Mouse (Mus musculus) embryonic facial prominence, embryonic 11.5 days (tissue): ENCODE results near the gene Gm11146. TPM values are rescaled to one million over a fixed set of nuclear protein-coding genes. Genes with fewer than 3 reads are reported as not detected.

Experiments used
- ATAC-seq: fragments of 200-750 bp; cut with Nextera tagmentation; replicated peaks from 2 replicates; pipeline ENCODE4 v1.8.0; 2017; ENCODE audit warnings: low read depth; ENCODE audit not compliant: insufficient number of reproducible peaks, low FRiP score, low TSS enrichment
- DNase-seq: peaks from one replicate; pipeline ENCODE4 v3.0.0-alpha.2; 2015; ENCODE audit warnings: low spot score
- H3K27ac ChIP-seq: fragments of 300-500 bp; sonication (generic); replicated peaks from 2 replicates; pipeline ENCODE4 v1.5.1; 2014; ENCODE audit warnings: mild to moderate bottlenecking, low read depth, low read length, control low read depth
- H3K27me3 ChIP-seq: fragments of 300-500 bp; sonication (generic); 2 replicates; pipeline ENCODE4 v1.6.1; 2014; ENCODE audit warnings: mild to moderate bottlenecking, low read length, moderate library complexity, mixed read lengths; ENCODE audit not compliant: control insufficient read depth, insufficient read depth
- H3K36me3 ChIP-seq: fragments of 300-500 bp; sonication (generic); replicated peaks from 2 replicates; pipeline ENCODE4 v1.6.1; 2014; ENCODE audit warnings: low read depth, mild to moderate bottlenecking, low read length, moderate library complexity, mixed read lengths; ENCODE audit not compliant: control insufficient read depth, insufficient read depth
- H3K4me1 ChIP-seq: fragments of 300-500 bp; sonication (generic); 2 replicates; pipeline ENCODE4 v1.6.1; 2014; ENCODE audit warnings: low read length, mixed read lengths; ENCODE audit not compliant: control insufficient read depth, insufficient read depth
- H3K4me2 ChIP-seq: fragments of 300-500 bp; sonication (generic); 2 replicates; pipeline ENCODE4 v1.6.1; 2014; ENCODE audit warnings: low read depth, mild to moderate bottlenecking, control low read depth, low read length, moderate library complexity
- H3K4me3 ChIP-seq: fragments of 300-500 bp; sonication (generic); 2 replicates; pipeline ENCODE4 v1.5.1; 2014; ENCODE audit warnings: low read depth, low read length, control low read depth
- H3K9ac ChIP-seq: fragments of 300-500 bp; sonication (generic); replicated peaks from 2 replicates; pipeline ENCODE4 v1.6.1; 2014; ENCODE audit warnings: mild to moderate bottlenecking, control low read depth, low read length
- H3K9me3 ChIP-seq: fragments of 300-500 bp; sonication (generic); replicated peaks from 2 replicates; pipeline ENCODE4 v1.6.1; 2016; ENCODE audit warnings: mild to moderate bottlenecking, low read length, inconsistent platforms, mixed read lengths; ENCODE audit not compliant: control insufficient read depth
- WGBS: fragments of 180-500 bp; shearing (Covaris S2); extraction: QIAGEN DNeasy Blood & Tissue Kit; methylation state at CpG from one replicate; pipeline ENCODE4 v1.1.7; 2014; 5-methylcytosine and 5-hydroxymethylcytosine counted together
- microRNA counts: library from miRNA; unstranded; fragments of <30 nt; microRNA quantifications from one replicate; lab custom pipeline; 2016
- microRNA-seq: library from miRNA; unstranded; fragments of <30 nt; microRNA quantifications from one replicate; pipeline ENCODE4, GENCODE M21; 2016; ENCODE audit warnings: borderline number of aligned reads
- polyA plus RNA-seq: library from polyadenylated mRNA; unstranded; fragments of >200 nt; fragmentation: Nextera tagmentation; extraction: Ambion mirVana; gene quantifications from 2 replicates; pipeline ENCODE4 v1.2.1, GENCODE M21; 2014

The Gm11146 gene
- polyA plus RNA-seq, 1 experiment from 2014 or later, result not detected

DNA sequence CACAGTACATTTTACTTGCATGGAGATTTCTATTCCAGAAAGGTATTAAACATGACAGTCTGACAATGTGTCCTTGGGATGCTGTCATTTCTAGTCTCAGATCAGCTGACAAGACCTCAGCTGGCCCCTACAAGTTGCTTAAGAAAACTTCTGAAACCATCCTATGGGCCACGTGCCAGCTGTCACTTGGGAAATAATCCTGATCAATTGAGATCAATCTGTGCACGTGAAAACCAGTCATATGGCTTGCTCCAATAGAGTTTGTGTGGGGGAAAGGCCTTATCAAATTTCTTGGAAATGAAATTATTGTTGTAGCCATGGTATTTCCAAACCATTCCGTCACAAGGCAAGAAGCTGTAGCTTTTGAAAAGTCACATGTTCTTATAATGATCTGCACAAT, 50.8 kb downstream of the Gm11146 start:
- Histone ChIP-seq H3K27ac (no peak overlapping the region), H3K4me1 (no peaks in the 10 kb centered on the region), H3K27me3 (no peaks in the 10 kb centered on the region), H3K9me3 (no peaks in the 10 kb centered on the region), H3K9ac (no peak overlapping the region), H3K4me3 (no peak overlapping the region), H3K4me2 (no peak overlapping the region), H3K36me3 (no peaks in the 10 kb centered on the region)
- ATAC-seq (no peak), DNase-seq (no peak)
- 62% methylated on average over 3 of the region's 3 CpGs for WGBS

MicroRNAs encoded within 50 kb of the gene (microRNA counts, 519-probe panel; counts per million panel counts)
- microRNA mmu-miR-125b-5p (lab: Ali Mortazavi, UCI), result 6,935 counts per million, percentile 100 among the panel's probes with 10 or more counts
- 5,307 counts per million, percentile 93 among the panel's probes with 10 or more counts for microRNA mmu-miR-99a (lab: Ali Mortazavi, UCI)

Small RNAs within 50 kb of the gene (microRNA-seq; reads per million reads assigned to microRNA genes)
- gene Mir125b-2 (657 reads per million, percentile 67 among the genes with 10 or more reads in this experiment), gene Mir99a (53,621 reads per million, percentile 99 among the genes with 10 or more reads in this experiment), gene Mirlet7c-1 (89.8 reads per million, percentile 39 among the genes with 10 or more reads in this experiment)
